Mouse (Mus musculus) heart, embryonic 14.5 days (tissue): ENCODE results near the gene Cep162. TPM values are rescaled to one million over a fixed set of nuclear protein-coding genes. Genes with fewer than 3 reads are reported as not detected.

ENCODE experiments used
- ATAC-seq: fragments of 200-750 bp; cut with Nextera tagmentation; 2 replicates; pipeline ENCODE4 v1.8.0; 2017; ENCODE audit warnings: low read depth, moderate TSS enrichment; ENCODE audit not compliant: insufficient number of reproducible peaks, insufficient read depth, low FRiP score
- H3K27ac ChIP-seq, 2 experiments: fragments of 200-500 bp in 1 of 2; fragments of 300-500 bp in 1 of 2; sonication (generic) in 1 of 2; replicated peaks in 1 of 2; 2 replicates each; pipeline ENCODE4 v1.5.1; 2012 to 2014; ENCODE audit warnings: low read depth in 2 of 2, low read length in 2 of 2, control low read depth in 1 of 2, mild to moderate bottlenecking in 1 of 2, mixed read lengths in 1 of 2; ENCODE audit not compliant: control insufficient read depth in 1 of 2, insufficient read depth in 1 of 2
- H3K27me3 ChIP-seq: fragments of 300-500 bp; sonication (generic); 2 replicates; pipeline ENCODE4 v1.6.1; 2014; ENCODE audit warnings: mild to moderate bottlenecking, low read length, control low read depth; ENCODE audit not compliant: control insufficient read depth, insufficient read depth
- H3K36me3 ChIP-seq: fragments of 300-500 bp; sonication (generic); 2 replicates; pipeline ENCODE4 v1.6.1; 2014; ENCODE audit warnings: mild to moderate bottlenecking, control low read depth, low read length, mixed read lengths; ENCODE audit not compliant: control insufficient read depth, insufficient read depth
- H3K4me1 ChIP-seq, 2 experiments: fragments of 200-500 bp in 1 of 2; fragments of 300-500 bp in 1 of 2; sonication (generic) in 1 of 2; 2 replicates each; pipeline ENCODE4 v1.6.1; 2012 to 2014; ENCODE audit warnings: low read length in 2 of 2, control low read depth in 1 of 2, mixed read lengths in 1 of 2; ENCODE audit not compliant: control insufficient read depth in 2 of 2, insufficient read depth in 2 of 2
- H3K4me2 ChIP-seq: fragments of 300-500 bp; sonication (generic); 2 replicates; pipeline ENCODE4 v1.6.1; 2014; ENCODE audit warnings: mild to moderate bottlenecking, low read length
- H3K4me3 ChIP-seq, 2 experiments: fragments of 200-500 bp in 1 of 2; fragments of 300-500 bp in 1 of 2; sonication (generic) in 1 of 2; 2 replicates each; pipeline ENCODE4 v1.5.1; 2012 to 2014; ENCODE audit warnings: low read length in 2 of 2, mild to moderate bottlenecking in 2 of 2, control low read depth in 1 of 2, low read depth in 1 of 2, moderate library complexity in 1 of 2; ENCODE audit not compliant: control insufficient read depth in 1 of 2, insufficient read depth in 1 of 2
- H3K9ac ChIP-seq: fragments of 300-500 bp; sonication (generic); 2 replicates; pipeline ENCODE4 v1.6.1; 2014; ENCODE audit warnings: mild to moderate bottlenecking, low read length
- H3K9me3 ChIP-seq: fragments of 300-500 bp; sonication (generic); 2 replicates; pipeline ENCODE4 v1.6.1; 2016; ENCODE audit warnings: low read length, control low read depth; ENCODE audit not compliant: control insufficient read depth
- WGBS: fragments of 180-500 bp; shearing (Covaris S2); extraction: QIAGEN DNeasy Blood & Tissue Kit; methylation state at CpG from one replicate; pipeline ENCODE4 v1.1.7; 2014; 5-methylcytosine and 5-hydroxymethylcytosine counted together
- polyA plus RNA-seq: library from polyadenylated mRNA; unstranded; fragments of >200 nt; fragmentation: Nextera tagmentation; extraction: Ambion mirVana; gene quantifications from 2 replicates; pipeline ENCODE4 v1.2.1, GENCODE M21; 2014

Cep162 gene
- polyA plus RNA-seq, 1 experiment from 2014 or later, result 4.7 TPM

DNA sequence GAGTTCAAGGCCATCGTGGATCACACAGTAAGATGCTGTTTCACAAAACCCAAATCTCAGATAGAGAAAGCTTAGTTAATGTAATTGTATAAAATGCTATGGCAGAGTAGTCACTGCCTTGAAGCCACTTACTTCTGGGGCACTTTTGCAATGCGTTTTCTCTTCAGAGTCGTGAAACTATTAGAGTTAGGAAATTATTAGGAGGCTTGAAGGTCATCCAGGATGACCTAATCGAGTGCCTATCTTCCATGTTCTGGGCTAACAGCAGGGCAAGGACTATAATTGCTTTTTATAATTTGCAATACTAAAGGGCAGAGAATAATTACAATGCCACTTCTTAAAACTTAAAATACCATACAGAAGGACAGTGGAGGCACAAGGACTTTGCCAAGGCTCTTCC lies 68.0 kb downstream of the Cep162 start:
- Histone ChIP-seq H3K4me1 (no peaks in the 10 kb centered on the region), H3K36me3 (peaks cover 18% of the 10 kb centered on the region), H3K9me3 (peaks cover 9% of the 10 kb centered on the region; the same call in 1 of the 2 replicates), H3K4me2 (no peak overlapping the region), H3K27me3 (no peaks in the 10 kb centered on the region), H3K4me3 (no peak overlapping the region), H3K27ac (no peak overlapping the region), H3K9ac (no peak overlapping the region)
- WGBS, result 86% methylated on average over 4 of the region's 4 CpGs
- no peak for ATAC-seq

GRCm38 (mm10) chr9:87182231-87182630 lies 73.1 kb downstream of the Cep162 start:
- no peak overlapping the region for H3K4me2 ChIP-seq
- no peak overlapping the region for H3K9ac ChIP-seq
- WGBS, result 87% methylated on average over 10 of the region's 10 CpGs
- no peak for ATAC-seq
- H3K36me3 ChIP-seq, result no peaks in the 10 kb centered on the region
- no peak overlapping the region for H3K27ac ChIP-seq
- no peaks in the 10 kb centered on the region for H3K27me3 ChIP-seq
- H3K4me3 ChIP-seq, result no peak overlapping the region
- no peaks in the 10 kb centered on the region for H3K4me1 ChIP-seq
- H3K9me3 ChIP-seq, result no peaks in the 10 kb centered on the region

DNA sequence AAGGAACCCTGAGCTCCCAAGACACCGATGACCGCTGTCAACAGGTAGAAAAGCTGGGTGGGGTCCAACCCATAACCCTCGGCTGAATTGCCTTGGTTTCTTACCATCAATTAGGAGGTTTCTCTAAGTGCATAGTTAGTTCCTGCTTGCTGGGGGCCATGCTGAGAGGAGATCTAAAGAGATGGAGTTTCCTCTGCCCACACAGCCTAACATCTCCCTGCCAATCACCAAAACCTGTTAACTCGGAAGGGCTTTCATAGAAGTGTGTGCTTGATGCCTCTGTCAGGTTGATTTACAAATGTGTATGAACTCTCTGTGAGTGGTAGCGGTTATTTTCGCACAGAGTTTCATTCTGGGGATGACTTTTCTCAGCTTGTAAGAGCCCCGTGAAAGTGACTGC lies 76.8 kb downstream of the Cep162 start:
- Histone ChIP-seq H3K9ac (no peak overlapping the region), H3K27me3 (no peaks in the 10 kb centered on the region), H3K27ac (no peak overlapping the region), H3K9me3 (no peaks in the 10 kb centered on the region), H3K36me3 (no peaks in the 10 kb centered on the region), H3K4me2 (no peak overlapping the region), H3K4me1 (no peaks in the 10 kb centered on the region), H3K4me3 (no peak overlapping the region)
- no peak for ATAC-seq
- 48% methylated on average over 7 of the region's 7 CpGs for WGBS

- no peak for ATAC-seq
- H3K36me3 ChIP-seq, result no peaks in the 10 kb centered on the region
- no peaks in the 10 kb centered on the region for H3K27me3 ChIP-seq
- WGBS, result 76% methylated on average over 3 of the region's 3 CpGs
- H3K9ac ChIP-seq, result no peak overlapping the region
- H3K4me1 ChIP-seq, result no peaks in the 10 kb centered on the region
- H3K4me3 ChIP-seq, result no peak overlapping the region
- H3K4me2 ChIP-seq, result no peak overlapping the region
- no peak overlapping the region for H3K27ac ChIP-seq
- no peaks in the 10 kb centered on the region for H3K9me3 ChIP-seq
These were observed 83.8 kb downstream of the Cep162 start for GRCm38 (mm10) chr9:87171517-87171916.

DNA sequence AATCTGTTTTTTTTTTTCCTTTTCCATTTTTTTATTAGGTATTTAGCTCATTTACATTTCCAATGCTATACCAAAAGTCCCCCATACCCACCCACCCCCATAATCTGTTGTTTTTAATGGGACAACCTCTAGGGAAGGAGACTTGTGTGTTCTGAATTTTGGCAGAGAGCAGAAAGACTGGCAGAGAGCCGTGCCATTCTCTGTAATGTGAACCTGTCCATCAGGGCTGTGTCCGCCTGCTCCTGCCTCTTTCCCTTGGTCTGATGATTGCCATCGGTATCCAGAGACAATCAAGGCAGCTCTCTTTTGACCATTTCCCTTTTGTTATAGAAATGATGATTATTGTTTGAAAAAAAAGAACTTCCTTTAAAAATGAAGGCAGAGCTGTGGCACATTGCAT lies 84.4 kb downstream of the Cep162 start:
- H3K27ac ChIP-seq, result no peak overlapping the region
- no peaks in the 10 kb centered on the region for H3K36me3 ChIP-seq
- ATAC-seq, result no peak
- H3K4me2 ChIP-seq, result no peak overlapping the region
- H3K4me3 ChIP-seq, result no peak overlapping the region
- H3K27me3 ChIP-seq, result no peaks in the 10 kb centered on the region
- no peaks in the 10 kb centered on the region for H3K9me3 ChIP-seq
- 84% methylated on average over 3 of the region's 3 CpGs for WGBS
- H3K4me1 ChIP-seq, result no peaks in the 10 kb centered on the region
- no peak overlapping the region for H3K9ac ChIP-seq

DNA sequence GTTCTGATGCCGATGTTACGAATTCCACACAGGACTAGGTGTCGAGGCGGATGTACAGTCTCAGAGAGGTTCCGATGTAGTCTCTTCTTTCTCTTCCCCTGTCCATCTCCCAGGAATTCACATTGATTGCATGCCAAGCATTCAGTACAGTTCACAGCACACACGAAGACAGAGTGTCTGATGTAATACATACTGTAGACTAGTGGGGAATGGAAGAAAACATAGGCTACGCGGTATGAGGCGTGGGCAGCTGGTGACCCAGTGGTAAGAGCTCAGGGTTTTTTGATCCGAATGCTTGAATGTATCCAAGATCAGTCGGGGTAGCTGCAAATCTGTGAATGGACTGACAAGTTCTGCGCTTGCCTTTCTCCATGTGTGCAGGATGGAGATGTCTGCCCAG lies 86.2 kb downstream of the Cep162 start:
- Histone ChIP-seq H3K4me3 (no peak overlapping the region), H3K36me3 (no peaks in the 10 kb centered on the region), H3K9ac (no peak overlapping the region), H3K4me2 (no peak overlapping the region), H3K27ac (no peak overlapping the region), H3K27me3 (no peaks in the 10 kb centered on the region), H3K9me3 (no peaks in the 10 kb centered on the region), H3K4me1 (no peaks in the 10 kb centered on the region)
- ATAC-seq, result no peak
- WGBS, result 74% methylated on average over 12 of the region's 12 CpGs

DNA sequence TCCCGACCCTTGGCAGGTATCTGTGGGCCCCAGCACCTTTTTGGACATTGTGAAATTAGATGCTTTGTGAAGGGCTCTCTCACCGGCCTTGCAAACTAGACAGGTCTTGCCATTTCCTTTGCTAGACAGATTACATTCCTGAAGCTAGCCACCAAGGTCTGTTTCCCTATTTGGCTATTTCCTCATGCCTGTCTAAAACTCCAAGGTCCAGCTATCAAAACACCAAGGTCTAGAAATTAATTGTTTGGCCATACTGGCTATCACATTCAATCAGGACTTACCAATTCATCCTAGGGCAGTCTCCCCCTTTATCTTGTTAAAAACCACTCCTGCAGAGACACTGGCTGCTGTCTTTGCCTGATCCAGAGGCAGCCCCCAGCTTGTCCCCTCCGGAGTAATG lies 87.3 kb downstream of the Cep162 start:
- H3K4me1 ChIP-seq, result no peaks in the 10 kb centered on the region
- no peaks in the 10 kb centered on the region for H3K36me3 ChIP-seq
- H3K27me3 ChIP-seq, result no peaks in the 10 kb centered on the region
- ATAC-seq, result no peak
- H3K27ac ChIP-seq, result no peak overlapping the region
- no peak overlapping the region for H3K9ac ChIP-seq
- WGBS, result 37% methylated on average over 3 of the region's 3 CpGs
- no peak overlapping the region for H3K4me2 ChIP-seq
- no peak overlapping the region for H3K4me3 ChIP-seq
- H3K9me3 ChIP-seq, result no peaks in the 10 kb centered on the region

DNA sequence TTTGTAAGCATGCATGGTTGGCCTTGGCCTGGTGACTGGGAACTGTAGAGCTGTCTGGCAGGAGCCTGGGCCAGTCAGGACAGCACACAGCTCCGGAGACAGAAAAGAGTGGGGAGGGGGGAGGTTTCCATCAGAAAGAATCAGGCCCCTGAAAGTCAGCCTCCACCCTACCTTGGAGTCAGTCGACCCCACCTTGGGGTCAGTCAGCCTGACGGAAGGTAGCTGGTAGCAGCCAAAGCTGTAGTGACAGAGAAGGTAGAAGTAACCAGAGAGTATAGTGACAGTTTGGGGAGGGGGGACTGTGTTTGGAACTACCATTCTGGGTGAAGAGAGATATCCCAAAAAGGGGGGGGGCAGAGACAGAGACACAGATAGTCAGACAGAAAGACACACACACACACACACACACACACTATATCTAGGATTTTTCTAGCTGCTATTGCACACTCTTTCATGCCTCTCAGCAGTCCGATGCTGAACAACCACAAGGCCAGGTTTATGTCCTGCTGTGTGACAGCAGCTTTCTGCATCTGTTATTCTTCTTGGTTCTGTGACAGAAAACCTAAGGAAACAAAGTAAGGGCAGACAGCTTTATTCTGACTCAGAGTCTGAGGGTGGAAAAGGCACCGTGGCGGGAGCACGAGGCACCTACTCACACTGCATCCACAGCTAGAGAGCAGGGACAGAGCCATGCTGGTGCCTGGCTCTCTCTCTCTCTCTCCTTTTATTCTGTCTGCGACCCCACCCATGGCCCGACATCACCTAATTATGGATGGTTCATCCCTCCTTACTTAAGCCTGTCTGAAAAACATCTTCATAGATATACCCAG lies 88.1 kb downstream of the Cep162 start:
- H3K27ac ChIP-seq, result no peak overlapping the region
- WGBS, result 64% methylated on average over 9 of the region's 9 CpGs
- no peaks in the 10 kb centered on the region for H3K27me3 ChIP-seq
- no peak overlapping the region for H3K4me2 ChIP-seq
- no peaks in the 10 kb centered on the region for H3K9me3 ChIP-seq
- H3K4me3 ChIP-seq, result no peak overlapping the region
- ATAC-seq, result no peak
- H3K4me1 ChIP-seq, result no peaks in the 10 kb centered on the region
- H3K9ac ChIP-seq, result no peak overlapping the region
- no peaks in the 10 kb centered on the region for H3K36me3 ChIP-seq
